Mouse (Mus musculus): Measurements from ENCODE around the gene Gm20792.
"Not testable (repeated sequence)": the region's sequence is repeated elsewhere in the genome, so short reads cannot be mapped to it uniquely, and the experiment has no call there.

Gm20792 gene

GRCm38 (mm10) chrY:48311555-48311954 is at the start of gene Gm20792:
Gene Gm20792, plus strand, starts transcription at chrY:48311855.
- not testable (repeated sequence) for DNase-seq

All from liver (tissue).